Mouse (Mus musculus) hindbrain, embryonic 11.5 days (tissue): ENCODE results near the gene Myo16. TPM values are rescaled to one million over a fixed set of nuclear protein-coding genes. Genes with fewer than 3 reads are reported as not detected.

Experiments
- ATAC-seq: fragments of 200-750 bp; cut with Nextera tagmentation; 2 replicates; pipeline ENCODE4 v1.8.0; 2017; ENCODE audit warnings: mild to moderate bottlenecking, moderate TSS enrichment, moderate library complexity; ENCODE audit not compliant: low FRiP score
- DNase-seq: peaks from one replicate; pipeline ENCODE4 v3.0.0-alpha.2; 2015; ENCODE audit warnings: low spot score
- H3K27ac ChIP-seq: fragments of 300-500 bp; sonication (generic); 2 replicates; pipeline ENCODE4 v1.5.1; 2014; ENCODE audit warnings: mild to moderate bottlenecking, low read depth, low read length
- H3K27me3 ChIP-seq: fragments of 300-500 bp; sonication (generic); 2 replicates; pipeline ENCODE4 v1.6.1; 2014; ENCODE audit warnings: mild to moderate bottlenecking, low read length, moderate library complexity, mixed read lengths; ENCODE audit not compliant: control insufficient read depth, insufficient read depth
- H3K36me3 ChIP-seq: fragments of 300-500 bp; sonication (generic); 2 replicates; pipeline ENCODE4 v1.6.1; 2014; ENCODE audit warnings: mild to moderate bottlenecking, low read length, moderate library complexity, mixed read lengths; ENCODE audit not compliant: control insufficient read depth, insufficient read depth
- H3K4me1 ChIP-seq: fragments of 300-500 bp; sonication (generic); replicated peaks from 2 replicates; pipeline ENCODE4 v1.6.1; 2014; ENCODE audit warnings: low read length, mixed read lengths; ENCODE audit not compliant: control insufficient read depth, insufficient read depth
- H3K4me2 ChIP-seq: fragments of 300-500 bp; sonication (generic); replicated peaks from 2 replicates; pipeline ENCODE4 v1.6.1; 2014; ENCODE audit warnings: mild to moderate bottlenecking, low read depth, low read length
- H3K4me3 ChIP-seq: fragments of 300-500 bp; sonication (generic); 2 replicates; pipeline ENCODE4 v1.5.1; 2014; ENCODE audit warnings: low read depth, low read length
- H3K9ac ChIP-seq: fragments of 300-500 bp; sonication (generic); 2 replicates; pipeline ENCODE4 v1.6.1; 2014; ENCODE audit warnings: low read depth, low read length
- H3K9me3 ChIP-seq: fragments of 300-500 bp; sonication (generic); 2 replicates; pipeline ENCODE4 v1.6.1; 2016; ENCODE audit warnings: low read length; ENCODE audit not compliant: control insufficient read depth
- WGBS: fragments of 180-500 bp; shearing (Covaris S2); extraction: QIAGEN DNeasy Blood & Tissue Kit; methylation state at CpG from one replicate; pipeline ENCODE4 v1.1.7; 2014; 5-methylcytosine and 5-hydroxymethylcytosine counted together
- polyA plus RNA-seq: library from polyadenylated mRNA; unstranded; fragments of >200 nt; fragmentation: Nextera tagmentation; extraction: Ambion mirVana; gene quantifications from 2 replicates; pipeline ENCODE4 v1.2.1, GENCODE M21; 2014

The Myo16 gene
- polyA plus RNA-seq, 1 experiment from 2014 or later = 5.5 TPM

DNA sequence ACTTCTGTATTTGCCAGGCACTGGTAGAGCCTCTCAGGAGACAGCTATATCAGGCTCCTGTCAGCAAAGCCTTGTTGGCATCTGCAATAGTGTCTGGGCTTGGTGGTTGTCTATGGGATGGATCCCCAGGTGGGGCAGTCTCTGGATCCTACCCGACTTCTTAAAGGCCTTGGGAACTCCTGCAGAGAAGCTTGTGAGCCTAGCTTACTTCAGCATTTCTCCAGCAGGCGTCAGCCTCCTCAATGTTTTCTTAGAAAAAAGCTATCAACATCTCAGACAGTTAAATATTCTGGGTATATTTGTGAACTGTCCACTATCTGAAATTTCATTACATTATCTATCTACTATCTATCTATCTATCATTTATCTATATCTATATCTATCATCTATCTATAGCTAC, 315.9 kb downstream of the Myo16 start:
- Histone ChIP-seq H3K4me3 (no peak overlapping the region), H3K4me1 (no peaks in the 10 kb centered on the region; the same call in 1 of the 2 replicates), H3K36me3 (no peaks in the 10 kb centered on the region), H3K4me2 (no peak overlapping the region), H3K9ac (no peak overlapping the region), H3K27ac (no peak overlapping the region), H3K9me3 (no peaks in the 10 kb centered on the region), H3K27me3 (no peaks in the 10 kb centered on the region)
- WGBS = 51% methylated on average over 2 of the region's 2 CpGs
- ATAC-seq = no peak
- DNase-seq = no peak

DNA sequence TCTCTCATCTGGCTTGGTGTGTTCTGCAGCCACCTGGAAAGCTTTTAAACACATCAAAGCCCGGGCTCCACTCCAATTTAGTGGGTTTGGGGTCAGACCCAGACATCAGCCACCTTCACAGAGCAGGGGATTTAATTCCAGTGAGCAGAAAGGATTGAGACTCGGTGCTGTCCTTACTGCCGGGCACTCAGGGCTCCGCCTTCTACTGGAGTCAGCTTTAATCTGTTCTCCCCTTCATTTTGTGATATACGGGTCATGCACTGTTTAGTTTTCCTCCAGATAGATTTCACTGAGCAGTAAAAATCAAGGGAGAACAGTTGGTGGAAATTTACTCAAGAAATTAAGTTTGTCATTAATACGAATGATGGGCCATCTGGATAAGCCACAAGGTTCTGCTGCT, 316.6 kb downstream of the Myo16 start:
- Histone ChIP-seq H3K9me3 (no peaks in the 10 kb centered on the region), H3K27me3 (no peaks in the 10 kb centered on the region), H3K4me1 (no peaks in the 10 kb centered on the region; the same call in 1 of the 2 replicates), H3K4me2 (no peak overlapping the region), H3K4me3 (no peak overlapping the region), H3K27ac (no peak overlapping the region), H3K36me3 (no peaks in the 10 kb centered on the region), H3K9ac (no peak overlapping the region)
- ATAC-seq = no peak
- DNase-seq = no peak
- 73% methylated on average over 6 of the region's 6 CpGs for WGBS

DNA sequence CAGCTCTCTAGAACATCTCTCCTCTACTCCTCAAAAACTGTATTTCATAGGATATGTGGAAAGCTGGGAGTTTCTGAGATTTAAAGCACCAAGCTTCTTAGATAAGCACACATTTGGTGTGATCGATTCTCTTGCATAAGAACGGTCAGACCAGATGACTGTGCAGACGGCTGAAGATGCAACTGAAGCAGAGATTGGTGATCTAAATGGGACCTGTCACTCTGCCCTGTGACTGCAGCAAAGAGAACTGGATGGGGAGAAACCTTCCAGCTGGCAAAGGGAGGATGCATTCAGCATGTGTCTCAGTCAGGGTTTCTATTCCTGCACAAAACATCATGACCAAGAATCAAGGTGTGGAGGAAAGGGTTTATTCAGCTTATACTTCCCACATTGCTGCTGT, 318.7 kb downstream of the Myo16 start:
- no peaks in the 10 kb centered on the region; the same call in 1 of the 2 replicates for H3K4me1 ChIP-seq
- H3K4me2 ChIP-seq = no peak overlapping the region
- WGBS = 87% methylated on average over 3 of the region's 3 CpGs
- no peak overlapping the region for H3K4me3 ChIP-seq
- no peaks in the 10 kb centered on the region for H3K36me3 ChIP-seq
- ATAC-seq (no peak), DNase-seq (no peak)
- H3K27ac ChIP-seq = no peak overlapping the region
- H3K9ac ChIP-seq = no peak overlapping the region
- no peaks in the 10 kb centered on the region for H3K9me3 ChIP-seq
- H3K27me3 ChIP-seq = no peaks in the 10 kb centered on the region

DNA sequence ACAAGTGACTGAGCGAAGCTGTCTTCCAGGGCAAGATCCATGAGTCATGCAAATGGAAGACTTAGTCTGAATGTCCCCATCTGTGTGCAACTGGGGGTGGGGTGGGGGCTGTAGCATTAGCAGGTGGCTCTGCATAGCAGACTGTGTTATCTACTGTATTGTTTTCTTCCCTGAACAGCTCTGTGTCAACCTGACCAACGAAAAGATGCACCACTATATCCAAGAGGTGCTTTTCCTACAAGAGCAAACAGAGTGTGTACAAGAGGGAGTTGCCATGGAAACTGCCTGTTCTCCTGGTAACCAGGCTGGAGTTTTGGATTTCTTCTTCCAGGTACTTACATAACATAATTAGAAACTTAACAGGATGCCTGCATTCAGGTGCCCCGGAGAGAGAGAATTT, 320.7 kb downstream of the Myo16 start:
- H3K27ac ChIP-seq = no peak overlapping the region
- H3K27me3 ChIP-seq = no peaks in the 10 kb centered on the region
- ATAC-seq = no peak
- 87% methylated on average over 3 of the region's 3 CpGs for WGBS
- H3K9me3 ChIP-seq = no peaks in the 10 kb centered on the region
- no peaks in the 10 kb centered on the region for H3K4me1 ChIP-seq
- DNase-seq = no peak
- H3K36me3 ChIP-seq = no peaks in the 10 kb centered on the region
- no peak overlapping the region for H3K4me3 ChIP-seq
- H3K4me2 ChIP-seq = no peak overlapping the region
- H3K9ac ChIP-seq = no peak overlapping the region

DNA sequence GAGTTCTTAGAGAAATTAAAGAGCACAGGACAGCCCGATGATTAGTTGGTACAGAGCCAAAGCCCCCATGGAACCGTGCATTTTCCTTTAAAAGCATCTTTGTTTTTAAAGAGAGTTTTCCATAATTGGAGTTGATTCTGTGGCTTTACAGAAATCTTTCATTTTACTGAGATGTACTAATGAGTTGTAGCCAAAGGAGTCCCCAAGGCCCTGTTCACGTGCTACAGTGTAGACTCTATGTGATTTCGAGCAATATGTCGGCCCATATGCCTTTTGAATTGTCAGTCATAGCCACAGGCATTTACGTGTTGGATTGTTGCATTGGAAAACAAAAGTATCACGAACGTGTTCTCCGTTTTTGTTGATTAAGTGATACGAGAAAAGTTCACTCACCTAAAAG, 325.3 kb downstream of the Myo16 start:
- no peaks in the 10 kb centered on the region for H3K27me3 ChIP-seq
- H3K36me3 ChIP-seq = no peaks in the 10 kb centered on the region
- H3K4me3 ChIP-seq = no peak overlapping the region
- no peak overlapping the region for H3K9ac ChIP-seq
- no peaks in the 10 kb centered on the region for H3K9me3 ChIP-seq
- WGBS = 93% methylated on average over 10 of the region's 10 CpGs
- ATAC-seq (no peak), DNase-seq (no peak)
- H3K4me1 ChIP-seq = no peaks in the 10 kb centered on the region
- H3K27ac ChIP-seq = no peak overlapping the region
- H3K4me2 ChIP-seq = no peak overlapping the region

DNA sequence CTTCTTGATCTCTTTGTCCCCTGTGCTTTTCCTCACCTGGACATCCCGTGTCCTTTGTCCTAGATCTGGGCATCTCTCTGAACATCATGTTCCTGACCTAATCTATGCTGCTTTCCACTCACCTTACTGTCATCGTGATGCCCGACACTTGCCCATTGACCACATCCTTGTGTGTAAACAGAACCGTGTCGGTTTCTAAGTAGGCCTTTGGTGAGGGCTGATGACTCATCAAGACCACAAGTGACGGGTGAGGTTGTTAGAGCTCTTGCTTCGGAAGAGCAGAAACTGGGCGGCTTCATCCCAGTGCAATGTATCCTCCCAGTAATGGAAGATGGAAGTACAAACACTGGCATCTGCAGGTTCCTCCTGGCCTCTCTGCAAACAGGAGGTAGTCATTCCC, 327.1 kb downstream of the Myo16 start:
- H3K9me3 ChIP-seq = no peaks in the 10 kb centered on the region
- no peak overlapping the region for H3K27ac ChIP-seq
- DNase-seq (no peak), ATAC-seq (no peak)
- no peak overlapping the region for H3K4me2 ChIP-seq
- H3K27me3 ChIP-seq = no peaks in the 10 kb centered on the region
- H3K4me1 ChIP-seq = no peaks in the 10 kb centered on the region
- no peaks in the 10 kb centered on the region for H3K36me3 ChIP-seq
- no peak overlapping the region for H3K4me3 ChIP-seq
- WGBS = 95% methylated on average over 8 of the region's 8 CpGs
- H3K9ac ChIP-seq = no peak overlapping the region

DNA sequence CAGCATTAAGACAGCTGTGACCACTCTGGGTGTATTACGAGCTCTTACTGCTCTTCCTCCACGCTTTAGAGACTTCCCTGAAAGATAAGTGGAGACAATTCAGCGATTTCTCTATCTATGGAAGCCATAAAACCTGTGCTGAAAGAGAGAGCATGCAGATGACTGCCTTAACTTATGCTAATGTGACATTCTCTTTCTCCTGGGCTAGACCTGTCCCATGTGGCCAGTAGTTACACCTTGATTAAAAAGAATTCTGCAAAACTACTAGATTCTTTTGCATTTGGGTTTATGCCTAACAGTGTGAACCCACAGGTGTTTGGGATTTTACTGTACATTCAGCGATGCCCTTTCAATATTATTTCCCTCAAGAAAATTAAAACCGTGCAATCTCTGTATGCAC, 328.4 kb downstream of the Myo16 start:
- H3K4me1 ChIP-seq = no peaks in the 10 kb centered on the region
- H3K9ac ChIP-seq = no peak overlapping the region
- DNase-seq = no peak
- H3K4me3 ChIP-seq = no peak overlapping the region
- H3K4me2 ChIP-seq = no peak overlapping the region
- H3K27ac ChIP-seq = no peak overlapping the region
- WGBS = 89% methylated on average over 5 of the region's 5 CpGs
- ATAC-seq = no peak
- no peaks in the 10 kb centered on the region for H3K27me3 ChIP-seq
- no peaks in the 10 kb centered on the region for H3K36me3 ChIP-seq
- H3K9me3 ChIP-seq = no peaks in the 10 kb centered on the region

DNA sequence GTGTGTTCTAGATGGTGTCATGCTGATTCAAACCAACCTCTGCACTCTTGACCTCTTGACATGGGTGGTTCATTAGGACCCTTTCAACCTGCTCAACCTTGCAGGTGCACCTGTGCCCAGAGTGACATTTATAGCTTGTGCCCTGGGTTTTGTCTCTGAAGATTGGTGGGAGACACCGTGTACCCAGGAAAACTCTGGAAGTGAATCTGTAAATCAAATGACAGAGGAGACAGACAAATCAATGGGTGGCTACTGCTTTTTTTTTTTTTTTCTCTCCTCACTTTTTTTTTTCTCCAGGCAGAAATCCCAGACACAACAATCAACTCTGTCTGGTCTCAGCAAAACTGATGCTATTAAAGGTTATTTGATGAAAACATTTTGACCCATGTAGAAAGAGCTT, 329.2 kb downstream of the Myo16 start:
- Histone ChIP-seq H3K4me3 (no peak overlapping the region), H3K27me3 (no peaks in the 10 kb centered on the region), H3K27ac (no peak overlapping the region), H3K36me3 (no peaks in the 10 kb centered on the region), H3K9ac (no peak overlapping the region), H3K9me3 (no peaks in the 10 kb centered on the region), H3K4me2 (no peak overlapping the region), H3K4me1 (no peaks in the 10 kb centered on the region)
- DNase-seq = no peak
- no peak for ATAC-seq
- 78% methylated on average over 1 of the region's 1 CpGs for WGBS

DNA sequence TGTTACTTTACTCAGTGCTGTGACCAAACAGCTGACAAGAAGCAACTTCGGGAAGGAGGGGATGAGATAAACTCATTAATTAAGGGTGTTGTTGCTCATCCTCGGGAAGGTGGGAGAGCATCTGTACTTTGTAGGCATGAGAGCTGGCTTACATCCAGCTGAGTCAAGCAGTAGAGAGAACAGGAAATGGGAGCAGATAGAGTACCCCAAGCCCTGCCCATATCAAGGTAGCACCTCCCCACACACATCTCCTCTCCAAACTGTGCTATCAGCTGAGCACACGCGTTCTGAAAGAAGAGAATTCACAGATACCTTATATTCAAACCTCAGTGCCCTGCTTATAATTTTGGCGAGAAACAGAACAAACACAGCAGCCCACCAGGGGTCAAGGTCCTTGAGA, 330.1 kb downstream of the Myo16 start:
- no peaks in the 10 kb centered on the region for H3K4me1 ChIP-seq
- no peak overlapping the region for H3K4me2 ChIP-seq
- 82% methylated on average over 5 of the region's 5 CpGs for WGBS
- no peak for ATAC-seq
- H3K4me3 ChIP-seq = no peak overlapping the region
- no peak overlapping the region for H3K9ac ChIP-seq
- H3K27ac ChIP-seq = no peak overlapping the region
- H3K36me3 ChIP-seq = no peaks in the 10 kb centered on the region
- H3K9me3 ChIP-seq = no peaks in the 10 kb centered on the region
- no peaks in the 10 kb centered on the region for H3K27me3 ChIP-seq
- no peak for DNase-seq
